Mouse (Mus musculus) ES-Bruce4 (cell line): ENCODE results near the gene Cacna2d3. TPM values are rescaled to one million over a fixed set of nuclear protein-coding genes. Genes with fewer than 3 reads are reported as not detected.

ENCODE experiments used
- H3K27ac ChIP-seq: 2 replicates; pipeline ENCODE4 v1.5.1; 2012; ENCODE audit warnings: low read length, inconsistent platforms; ENCODE audit not compliant: insufficient read depth
- H3K27me3 ChIP-seq: 2 replicates; pipeline ENCODE4 v1.6.1; 2012; ENCODE audit warnings: mild to moderate bottlenecking, low read length, inconsistent platforms; ENCODE audit not compliant: control insufficient read depth, poor library complexity, insufficient read depth, severe bottlenecking
- H3K36me3 ChIP-seq: 2 replicates; pipeline ENCODE4 v1.6.1; 2012; ENCODE audit warnings: inconsistent platforms, mild to moderate bottlenecking, low read length, moderate library complexity; ENCODE audit not compliant: control insufficient read depth, poor library complexity, insufficient read depth, severe bottlenecking
- H3K4me1 ChIP-seq: one replicate; pipeline ENCODE4 v1.8.1; 2011; ENCODE audit warnings: low read length; ENCODE audit not compliant: control insufficient read depth, insufficient read depth
- H3K4me3 ChIP-seq: 2 replicates; pipeline ENCODE4 v1.5.1; 2011; ENCODE audit warnings: low read depth, mild to moderate bottlenecking, low read length
- H3K9ac ChIP-seq: 2 replicates; pipeline ENCODE4 v1.6.1; 2012; ENCODE audit warnings: low read depth, mild to moderate bottlenecking, inconsistent platforms; ENCODE audit not compliant: poor library complexity, severe bottlenecking
- H3K9me3 ChIP-seq: replicated peaks from 2 replicates; pipeline ENCODE4 v1.6.1; 2012; ENCODE audit warnings: mild to moderate bottlenecking, low read length, inconsistent platforms; ENCODE audit not compliant: control insufficient read depth, poor library complexity, insufficient read depth, severe bottlenecking
- CTCF ChIP-seq: IDR thresholded peaks from one replicate; pipeline ENCODE4 v1.8.1; 2011; ENCODE audit warnings: low read depth, low read length
- EP300 ChIP-seq: IDR thresholded peaks from 2 replicates; pipeline ENCODE4 v1.6.1; 2011; ENCODE audit warnings: low read depth, low read length; ENCODE audit not compliant: insufficient read depth
- POLR2A ChIP-seq: IDR thresholded peaks from one replicate; pipeline ENCODE4 v1.8.1; 2011; ENCODE audit warnings: low read length; ENCODE audit not compliant: insufficient read depth
- polyA plus RNA-seq: library from polyadenylated mRNA; stranded (reverse); fragments of >200 nt; gene quantifications from 2 replicates; pipeline ENCODE4 v1.2.4, GENCODE M21; 2011; ENCODE audit warnings: low read depth; ENCODE audit not compliant: missing spikeins, insufficient read depth, insufficient read length

Cacna2d3 gene
- polyA plus RNA-seq, 1 experiment: not detected

GRCm38 (mm10) chr14:29433076-29433714, 288.5 kb downstream of the Cacna2d3 start:
- Histone ChIP-seq H3K36me3 (no peaks in the 10 kb centered on the region), H3K4me3 (no peak overlapping the region), H3K27me3 (no peaks in the 10 kb centered on the region), H3K4me1 (no peaks in the 10 kb centered on the region), H3K9me3 (no peaks in the 10 kb centered on the region), H3K9ac (no peak overlapping the region), H3K27ac (no peak overlapping the region; the same call in 1 of the 2 replicates)
- no peak for TF ChIP-seq CTCF
- 0 out of 2 replicates have a peak, but pooled peaks have one; percentile 27 for TF ChIP-seq EP300
- TF ChIP-seq POLR2A: no peak

- H3K4me1 ChIP-seq: no peaks in the 10 kb centered on the region
- TF ChIP-seq POLR2A (no peak), EP300 (no peak), CTCF (no peak)
- H3K36me3 ChIP-seq: no peaks in the 10 kb centered on the region
- H3K4me3 ChIP-seq: no peak overlapping the region
- no peaks in the 10 kb centered on the region for H3K27me3 ChIP-seq
- H3K9me3 ChIP-seq: 0 out of 2 replicates have a peak, but pooled peaks cover 3% of the 10 kb centered on the region
- H3K9ac ChIP-seq: no peak overlapping the region
- no peak overlapping the region for H3K27ac ChIP-seq
These were observed 291.9 kb downstream of the Cacna2d3 start for GRCm38 (mm10) chr14:29429788-29430187.

GRCm38 (mm10) chr14:29425666-29426065, 296.0 kb downstream of the Cacna2d3 start:
- H3K27ac ChIP-seq: no peak overlapping the region
- no peaks in the 10 kb centered on the region for H3K4me1 ChIP-seq
- 0 out of 2 replicates have a peak, but pooled peaks cover 3% of the 10 kb centered on the region for H3K9me3 ChIP-seq
- H3K36me3 ChIP-seq: no peaks in the 10 kb centered on the region
- no peak for TF ChIP-seq EP300
- TF ChIP-seq POLR2A: no peak
- TF ChIP-seq CTCF: no peak
- no peaks in the 10 kb centered on the region for H3K27me3 ChIP-seq
- H3K4me3 ChIP-seq: no peak overlapping the region
- no peak overlapping the region for H3K9ac ChIP-seq

- Histone ChIP-seq H3K36me3 (no peaks in the 10 kb centered on the region), H3K27me3 (no peaks in the 10 kb centered on the region), H3K9ac (no peak overlapping the region), H3K9me3 (0 out of 2 replicates have a peak, but pooled peaks cover 3% of the 10 kb centered on the region), H3K4me3 (no peak overlapping the region), H3K4me1 (no peaks in the 10 kb centered on the region), H3K27ac (no peak overlapping the region)
- TF ChIP-seq CTCF: no peak
- TF ChIP-seq EP300: no peak
- TF ChIP-seq POLR2A: no peak
These were observed 296.5 kb downstream of the Cacna2d3 start for GRCm38 (mm10) chr14:29425208-29425607.

- no peak for TF ChIP-seq EP300
- TF ChIP-seq POLR2A: no peak
- no peak for TF ChIP-seq CTCF
- Histone ChIP-seq H3K36me3 (no peaks in the 10 kb centered on the region), H3K27me3 (no peaks in the 10 kb centered on the region), H3K9me3 (no peaks in the 10 kb centered on the region), H3K9ac (no peak overlapping the region), H3K27ac (no peak overlapping the region), H3K4me1 (no peaks in the 10 kb centered on the region), H3K4me3 (no peak overlapping the region)
These were observed 315.8 kb downstream of the Cacna2d3 start for GRCm38 (mm10) chr14:29405878-29406165.

- H3K4me3 ChIP-seq: no peak overlapping the region
- H3K4me1 ChIP-seq: no peaks in the 10 kb centered on the region
- no peaks in the 10 kb centered on the region for H3K27me3 ChIP-seq
- no peak overlapping the region for H3K27ac ChIP-seq
- no peaks in the 10 kb centered on the region for H3K36me3 ChIP-seq
- H3K9ac ChIP-seq: no peak overlapping the region
- TF ChIP-seq POLR2A (no peak), EP300 (no peak), CTCF (no peak)
- no peaks in the 10 kb centered on the region for H3K9me3 ChIP-seq
These were observed 316.4 kb downstream of the Cacna2d3 start for GRCm38 (mm10) chr14:29405125-29405877.
